Mouse (Mus musculus): ENCODE measurements around the gene Gabrb1.
A peak's percentile ranks its signal among the peaks of the same experiment; 100 is the strongest.

Gabrb1 gene

GRCm38 (mm10) chr5:72160781-72161485 lies 503.0 kb downstream of the Gabrb1 start:
- no peak for DNase-seq (ENCODE audit: low spot score in 2 of 2)

- DNase-seq (ENCODE audit: low spot score in 2 of 2) = no peak
These were observed 504.9 kb downstream of the Gabrb1 start for GRCm38 (mm10) chr5:72162855-72163254.

- DNase-seq (ENCODE audit: low spot score in 2 of 2) = no peak
These were observed 506.5 kb downstream of the Gabrb1 start for GRCm38 (mm10) chr5:72164386-72164785.

GRCm38 (mm10) chr5:72167594-72168284 lies 509.8 kb downstream of the Gabrb1 start, which contains the start of gene Commd8:
Gene Commd8, minus strand, starts transcription at chr5:72168189.
- peak; percentile 89 to 97 for DNase-seq (ENCODE audit: low spot score in 2 of 2)

GRCm38 (mm10) chr5:72168285-72168621 lies 510.3 kb downstream of the Gabrb1 start:
- DNase-seq (ENCODE audit: low spot score in 2 of 2) = no peak

- DNase-seq (ENCODE audit: low spot score in 2 of 2) = no peak
These were observed 512.2 kb downstream of the Gabrb1 start for GRCm38 (mm10) chr5:72170067-72170466.

- DNase-seq (ENCODE audit: low spot score in 2 of 2) = peak in 1 of 2 experiments; percentile 61
These were observed 514.8 kb downstream of the Gabrb1 start for GRCm38 (mm10) chr5:72172675-72173074.

- DNase-seq (ENCODE audit: low spot score in 2 of 2) = no peak
These were observed 515.6 kb downstream of the Gabrb1 start for GRCm38 (mm10) chr5:72173521-72173920.

GRCm38 (mm10) chr5:72175050-72175449 lies 517.1 kb downstream of the Gabrb1 start:
- no peak for DNase-seq (ENCODE audit: low spot score in 2 of 2)

GRCm38 (mm10) chr5:72175530-72175929 lies 517.6 kb downstream of the Gabrb1 start:
- no peak for DNase-seq (ENCODE audit: low spot score in 2 of 2)

GRCm38 (mm10) chr5:72181194-72181593 lies 523.3 kb downstream of the Gabrb1 start:
- DNase-seq (ENCODE audit: low spot score in 2 of 2) = no peak

- peak in 1 of 2 experiments; percentile 68 for DNase-seq (ENCODE audit: low spot score in 2 of 2)
These were observed 524.9 kb downstream of the Gabrb1 start for GRCm38 (mm10) chr5:72182804-72183203.

- peak in 1 of 2 experiments; percentile 79 for DNase-seq (ENCODE audit: low spot score in 2 of 2)
These were observed 526.0 kb downstream of the Gabrb1 start for GRCm38 (mm10) chr5:72183929-72184328.

GRCm38 (mm10) chr5:72184437-72185100 lies 526.7 kb downstream of the Gabrb1 start:
- DNase-seq (ENCODE audit: low spot score in 2 of 2) = no peak

- no peak for DNase-seq (ENCODE audit: low spot score in 2 of 2)
These were observed 533.2 kb downstream of the Gabrb1 start for GRCm38 (mm10) chr5:72191154-72191553.

GRCm38 (mm10) chr5:72191932-72192331 lies 534.0 kb downstream of the Gabrb1 start:
- DNase-seq (ENCODE audit: low spot score in 2 of 2) = no peak

GRCm38 (mm10) chr5:72195442-72195841 lies 537.5 kb downstream of the Gabrb1 start:
- DNase-seq (ENCODE audit: low spot score in 2 of 2) = no peak

Measured in spleen, postnatal 10 days (tissue).